Mouse (Mus musculus) stomach, embryonic 14.5 days (tissue): Measurements from ENCODE around the gene Pick1. TPM values are rescaled to one million over a fixed set of nuclear protein-coding genes. Genes with fewer than 3 reads are reported as not detected.

Experiments used
- ATAC-seq: fragments of 200-750 bp; cut with Nextera tagmentation; 2 replicates; pipeline ENCODE4 v1.8.0; 2017; ENCODE audit warnings: low read depth, moderate TSS enrichment; ENCODE audit not compliant: insufficient number of reproducible peaks, insufficient read depth, low FRiP score
- H3K27ac ChIP-seq: fragments of 300-500 bp; sonication (generic); 2 replicates; pipeline ENCODE4 v1.5.1; 2014; ENCODE audit warnings: mild to moderate bottlenecking, low read length, moderate library complexity, mixed read lengths
- H3K27me3 ChIP-seq: fragments of 300-500 bp; sonication (generic); 2 replicates; pipeline ENCODE4 v1.6.1; 2014; ENCODE audit warnings: low read length, control low read depth, mixed read lengths; ENCODE audit not compliant: control insufficient read depth, insufficient read depth
- H3K36me3 ChIP-seq: fragments of 300-500 bp; sonication (generic); 2 replicates; pipeline ENCODE4 v1.6.1; 2014; ENCODE audit warnings: mild to moderate bottlenecking, control low read depth, low read length, moderate library complexity, mixed read lengths; ENCODE audit not compliant: control insufficient read depth, insufficient read depth
- H3K4me1 ChIP-seq: fragments of 300-500 bp; sonication (generic); 2 replicates; pipeline ENCODE4 v1.6.1; 2014; ENCODE audit warnings: low read length, control low read depth, mixed read lengths; ENCODE audit not compliant: control insufficient read depth, insufficient read depth
- H3K4me2 ChIP-seq: fragments of 300-500 bp; sonication (generic); replicated peaks from 2 replicates; pipeline ENCODE4 v1.6.1; 2014; ENCODE audit warnings: low read depth, low read length, control low read depth
- H3K4me3 ChIP-seq: fragments of 300-500 bp; sonication (generic); 2 replicates; pipeline ENCODE4 v1.5.1; 2014; ENCODE audit warnings: low read depth, low read length, control low read depth
- H3K9ac ChIP-seq: fragments of 300-500 bp; sonication (generic); replicated peaks from 2 replicates; pipeline ENCODE4 v1.6.1; 2014; ENCODE audit warnings: low read depth, mild to moderate bottlenecking, control low read depth, low read length, moderate library complexity, mixed read lengths
- H3K9me3 ChIP-seq: fragments of 300-500 bp; sonication (generic); 2 replicates; pipeline ENCODE4 v1.6.1; 2016; ENCODE audit warnings: low read depth, low read length, control low read depth; ENCODE audit not compliant: control insufficient read depth
- WGBS: fragments of 180-500 bp; shearing (Covaris S2); extraction: QIAGEN DNeasy Blood & Tissue Kit; methylation state at CpG from one replicate; pipeline ENCODE4 v1.1.7; 2014; 5-methylcytosine and 5-hydroxymethylcytosine counted together
- polyA plus RNA-seq: library from polyadenylated mRNA; unstranded; fragments of >200 nt; fragmentation: Nextera tagmentation; extraction: Ambion mirVana; gene quantifications from 2 replicates; pipeline ENCODE4 v1.2.1, GENCODE M21; 2014

Gene Pick1
- polyA plus RNA-seq, 1 experiment from 2014 or later: 33.1 TPM

- no peaks in the 10 kb centered on the region for H3K36me3 ChIP-seq
- no peak overlapping the region for H3K4me3 ChIP-seq
- no peak overlapping the region for H3K27ac ChIP-seq
- H3K9me3 ChIP-seq: no peaks in the 10 kb centered on the region
- H3K27me3 ChIP-seq: no peaks in the 10 kb centered on the region
- no peak overlapping the region for H3K4me2 ChIP-seq
- no peak overlapping the region for H3K9ac ChIP-seq
- no peak for ATAC-seq
- peaks cover 9% of the 10 kb centered on the region; the same call in 1 of the 2 replicates for H3K4me1 ChIP-seq
- 85% methylated on average over 8 of the region's 8 CpGs for WGBS
These were observed 33.5 kb upstream of the Pick1 start for GRCm38 (mm10) chr15:79195492-79195891.

GRCm38 (mm10) chr15:79199390-79199976 lies 29.5 kb upstream of the Pick1 start:
- H3K27me3 ChIP-seq: no peaks in the 10 kb centered on the region
- H3K9ac ChIP-seq: no peak overlapping the region
- ATAC-seq: no peak
- no peak overlapping the region for H3K4me3 ChIP-seq
- no peak overlapping the region for H3K27ac ChIP-seq
- H3K4me2 ChIP-seq: no peak overlapping the region
- H3K36me3 ChIP-seq: no peaks in the 10 kb centered on the region
- H3K9me3 ChIP-seq: no peaks in the 10 kb centered on the region
- 92% methylated on average over 12 of the region's 12 CpGs for WGBS
- peaks cover 10% of the 10 kb centered on the region for H3K4me1 ChIP-seq

DNA sequence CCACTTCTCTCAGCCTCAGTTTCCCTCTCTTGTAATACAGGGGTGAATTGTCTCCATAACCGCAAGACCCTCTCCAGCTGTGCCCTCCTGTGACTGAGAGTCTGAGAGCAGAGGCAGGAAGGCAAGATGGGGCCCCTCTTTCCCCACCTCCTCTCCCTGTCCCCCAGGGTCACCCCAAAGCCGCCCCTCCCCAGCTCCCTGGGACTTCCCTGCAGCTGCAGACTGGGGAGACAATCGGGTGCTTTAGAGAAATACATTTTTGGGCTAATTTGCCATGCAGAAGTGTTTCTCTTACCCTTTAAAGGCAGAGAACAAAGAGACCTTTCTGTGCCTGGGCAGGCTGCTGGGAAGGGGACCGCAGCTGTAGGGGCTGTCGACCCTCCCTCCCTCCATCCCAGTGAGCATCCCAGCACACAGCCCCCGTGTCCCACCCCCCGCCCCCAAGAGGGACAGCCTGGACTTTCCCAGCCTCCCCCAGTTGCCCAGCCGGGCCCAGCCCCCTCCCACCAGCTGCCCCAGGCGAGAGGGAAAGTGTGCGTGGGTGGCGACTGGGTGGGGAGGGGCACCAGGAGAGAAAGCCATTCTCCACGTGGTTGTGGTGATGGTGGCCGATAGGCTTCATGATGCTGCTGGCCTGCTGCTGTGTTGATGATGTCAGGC lies 27.4 kb upstream of the Pick1 start:
- 24% methylated on average over 13 of the region's 13 CpGs for whole genome bisulfite sequencing
- Histone ChIP-seq H3K4me2 (no peak overlapping the region), H3K27ac (no peak overlapping the region), H3K4me3 (no peak overlapping the region), H3K9ac (no peak overlapping the region), H3K36me3 (no peaks in the 10 kb centered on the region), H3K9me3 (no peaks in the 10 kb centered on the region), H3K27me3 (no peaks in the 10 kb centered on the region), H3K4me1 (peaks cover 10% of the 10 kb centered on the region)
- ATAC-seq: peak; percentile 33; the same call in 1 of the 2 replicates

DNA sequence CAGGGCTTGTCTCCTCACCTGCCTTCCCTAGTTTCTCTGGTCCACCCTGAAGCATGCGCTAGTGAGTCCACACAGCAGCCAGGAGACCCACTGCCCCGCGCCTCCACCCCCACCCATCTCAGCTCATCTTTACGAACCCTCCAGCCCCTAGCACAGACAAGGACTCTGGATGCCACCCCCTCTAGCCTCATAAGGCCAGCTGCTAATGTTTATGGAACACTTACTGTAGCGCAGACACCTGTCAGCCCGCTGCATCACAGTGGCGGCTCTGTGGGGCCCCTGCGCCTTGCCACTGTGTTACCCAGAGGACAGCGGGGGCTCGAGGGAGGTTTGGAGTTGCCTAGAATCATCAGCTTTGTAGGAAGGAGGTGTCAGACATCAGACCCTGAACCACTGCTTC lies 26.4 kb upstream of the Pick1 start:
- H3K27ac ChIP-seq: no peak overlapping the region
- no peak overlapping the region for H3K9ac ChIP-seq
- no peaks in the 10 kb centered on the region for H3K9me3 ChIP-seq
- H3K4me3 ChIP-seq: no peak overlapping the region
- 20% methylated on average over 10 of the region's 10 CpGs for WGBS
- peaks cover 10% of the 10 kb centered on the region for H3K4me1 ChIP-seq
- ATAC-seq: no peak
- no peaks in the 10 kb centered on the region for H3K36me3 ChIP-seq
- no peaks in the 10 kb centered on the region for H3K27me3 ChIP-seq
- no peak overlapping the region for H3K4me2 ChIP-seq

DNA sequence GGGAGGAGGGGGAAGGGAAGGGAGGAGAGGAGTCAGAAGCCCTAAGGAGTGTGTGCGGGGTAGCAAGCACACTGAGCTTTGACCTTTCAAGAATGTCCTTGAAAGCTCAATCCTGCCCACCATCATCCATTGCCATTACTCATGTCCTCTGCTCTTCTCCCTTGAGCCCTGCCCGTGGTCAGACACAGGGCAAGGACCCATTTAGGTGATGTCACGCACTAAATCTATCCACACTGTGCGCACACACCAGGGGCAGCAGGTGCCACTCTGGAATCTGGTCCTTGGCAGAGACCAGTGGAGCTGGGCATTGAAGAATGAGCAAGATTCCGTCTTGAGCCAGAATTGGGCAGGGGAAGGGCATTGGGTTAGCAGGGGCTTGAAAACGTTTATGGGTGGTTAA lies 20.8 kb upstream of the Pick1 start:
- no peak overlapping the region for H3K27ac ChIP-seq
- no peak for ATAC-seq
- no peak overlapping the region for H3K4me3 ChIP-seq
- 64% methylated on average over 6 of the region's 6 CpGs for WGBS
- H3K4me1 ChIP-seq: no peaks in the 10 kb centered on the region
- no peaks in the 10 kb centered on the region for H3K36me3 ChIP-seq
- H3K9me3 ChIP-seq: no peaks in the 10 kb centered on the region
- no peak overlapping the region for H3K9ac ChIP-seq
- H3K27me3 ChIP-seq: no peaks in the 10 kb centered on the region
- H3K4me2 ChIP-seq: no peak overlapping the region

DNA sequence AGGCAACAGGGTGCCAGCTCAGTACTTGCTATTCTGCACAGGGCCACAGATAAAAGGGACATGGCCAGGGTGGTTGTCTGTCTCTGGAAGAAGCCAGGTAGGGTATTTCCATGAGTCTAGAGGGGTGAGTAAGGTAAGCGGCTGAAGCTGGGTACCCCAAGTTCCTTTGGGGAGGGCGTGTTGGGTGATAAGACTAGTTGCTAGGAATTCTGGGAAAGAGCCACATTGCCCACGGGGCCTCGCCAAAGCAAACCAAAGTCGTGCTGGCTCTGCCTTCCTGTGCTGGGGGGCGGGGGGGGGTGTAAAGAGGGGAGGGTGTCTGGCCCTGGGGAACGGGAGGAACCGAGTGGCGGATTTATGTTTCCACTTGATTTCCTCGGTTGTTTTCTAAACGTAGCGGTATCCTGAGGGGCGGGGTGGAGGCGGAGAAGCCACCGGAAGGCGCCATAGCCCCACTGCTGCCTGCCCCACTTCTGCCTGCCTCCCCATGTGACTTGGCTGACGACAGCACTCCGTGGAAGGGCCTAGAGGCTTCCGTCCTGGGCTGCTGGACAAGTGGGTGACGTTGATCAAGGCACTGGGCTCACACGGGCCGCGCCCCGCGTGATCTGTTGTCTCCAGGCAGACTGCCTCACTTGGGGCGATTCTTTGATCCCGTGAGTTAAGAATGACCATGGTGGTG lies 20.1 kb upstream of the Pick1 start:
- ATAC-seq: no peak; the same call in 1 of the 2 replicates
- H3K9ac ChIP-seq: no peak overlapping the region
- no peaks in the 10 kb centered on the region for H3K4me1 ChIP-seq
- H3K4me3 ChIP-seq: no peak overlapping the region
- H3K9me3 ChIP-seq: no peaks in the 10 kb centered on the region
- H3K27ac ChIP-seq: no peak overlapping the region
- WGBS: 78% methylated on average over 26 of the region's 27 CpGs
- no peaks in the 10 kb centered on the region for H3K27me3 ChIP-seq
- no peaks in the 10 kb centered on the region for H3K36me3 ChIP-seq
- H3K4me2 ChIP-seq: no peak overlapping the region

DNA sequence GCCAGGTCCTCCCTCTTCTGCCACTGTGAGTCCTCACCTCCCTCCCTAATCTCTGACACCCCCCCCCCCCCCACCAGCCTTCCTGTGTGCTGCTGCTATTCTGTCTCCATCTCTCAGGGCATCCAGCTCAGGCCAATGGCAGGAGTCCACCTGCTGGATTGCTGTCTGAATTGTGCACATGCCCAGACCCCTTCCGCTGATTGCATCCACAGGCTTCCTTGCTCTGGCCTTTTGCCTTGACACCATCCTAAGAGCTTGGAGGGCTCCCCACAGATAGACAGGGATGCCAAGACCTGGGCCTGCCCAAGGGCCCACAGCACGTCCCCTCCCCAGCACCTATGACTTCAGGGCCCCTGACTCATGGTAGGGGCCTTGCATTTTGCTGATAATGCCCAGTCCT lies 18.6 kb upstream of the Pick1 start:
- H3K4me2 ChIP-seq: no peak overlapping the region
- no peak overlapping the region for H3K4me3 ChIP-seq
- no peaks in the 10 kb centered on the region for H3K4me1 ChIP-seq
- H3K9ac ChIP-seq: no peak overlapping the region
- no peaks in the 10 kb centered on the region for H3K27me3 ChIP-seq
- no peak for ATAC-seq
- WGBS: 66% methylated on average over 2 of the region's 2 CpGs
- no peaks in the 10 kb centered on the region for H3K9me3 ChIP-seq
- H3K27ac ChIP-seq: no peak overlapping the region
- H3K36me3 ChIP-seq: no peaks in the 10 kb centered on the region

DNA sequence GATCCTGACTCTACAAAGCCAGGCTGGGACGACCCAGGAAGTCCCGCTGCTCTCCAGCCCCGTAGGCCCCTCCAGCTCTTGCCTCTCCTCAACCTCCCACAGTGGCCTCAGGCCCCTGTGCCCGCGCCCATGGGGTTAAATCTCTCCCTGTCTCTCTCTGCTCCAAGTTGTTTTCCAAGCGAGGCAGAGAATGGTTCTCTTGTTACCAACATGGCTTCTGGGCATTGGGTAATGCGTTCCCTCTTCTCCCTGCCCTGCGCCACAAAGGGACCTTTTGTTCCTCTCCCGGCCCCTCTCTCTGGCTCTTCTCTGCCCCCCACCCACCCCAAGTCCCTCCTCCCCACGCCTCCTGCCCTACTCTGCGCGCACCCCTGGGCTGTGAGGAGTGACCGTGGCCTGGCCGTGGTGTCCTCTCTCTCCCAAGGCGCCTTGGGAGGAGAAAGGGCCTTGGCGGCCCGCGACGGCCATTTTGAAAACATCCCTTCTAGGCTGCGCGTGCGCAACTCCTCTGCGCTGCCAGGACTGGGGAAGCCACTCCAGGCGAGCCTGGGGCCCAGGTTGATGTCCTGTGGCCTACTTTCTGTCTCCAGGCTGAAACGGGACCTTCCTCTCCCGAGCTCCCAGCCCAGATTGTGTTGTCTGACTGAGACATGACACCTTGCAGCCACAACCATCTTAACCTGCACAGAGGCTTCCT lies 16.1 kb upstream of the Pick1 start:
- WGBS: 82% methylated on average over 26 of the region's 26 CpGs
- ATAC-seq: peak; percentile 44; the same call in 1 of the 2 replicates
- Histone ChIP-seq H3K4me3 (no peak overlapping the region), H3K36me3 (no peaks in the 10 kb centered on the region), H3K9ac (no peak overlapping the region), H3K4me1 (no peaks in the 10 kb centered on the region), H3K4me2 (no peak overlapping the region), H3K9me3 (no peaks in the 10 kb centered on the region), H3K27me3 (no peaks in the 10 kb centered on the region), H3K27ac (no peak overlapping the region)
